Mouse (Mus musculus): Measurements from ENCODE around the gene Ftsj3. TPM values are rescaled to one million over a fixed set of nuclear protein-coding genes. Genes with fewer than 3 reads are reported as not detected.
"Not testable (repeated sequence)": the region's sequence is repeated elsewhere in the genome, so short reads cannot be mapped to it uniquely, and the experiment has no call there.

The Ftsj3 gene
- polyA plus RNA-seq, 1 experiment from 2014 or later, result 60.7 TPM

DNA sequence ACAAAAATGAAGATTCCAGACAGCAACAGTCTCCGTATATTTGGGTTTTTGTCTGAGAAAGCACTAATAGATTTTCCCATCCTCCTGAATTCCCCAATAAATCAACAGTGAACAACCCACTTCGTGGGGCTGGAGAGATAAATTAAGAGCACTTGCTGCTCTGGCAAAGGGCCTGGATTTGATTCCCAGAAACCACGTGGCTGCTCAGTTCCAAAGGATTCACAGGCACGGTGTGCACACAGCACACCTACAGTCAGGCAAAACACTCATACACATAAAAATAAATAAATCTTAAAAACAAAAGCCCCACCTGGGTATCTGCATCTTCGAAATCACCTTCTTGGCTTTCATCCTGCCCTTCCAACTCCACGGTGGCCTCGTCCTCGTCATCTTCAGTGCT lies 43.1 kb downstream of the Ftsj3 start:
- Histone ChIP-seq H3K27ac (ENCODE audit: low read depth) (no peak overlapping the region), H3K27me3 (ENCODE audit: insufficient read depth, low read length) (no peaks in the 10 kb centered on the region), H3K4me1 (ENCODE audit: insufficient read depth) (peaks cover 10% of the 10 kb centered on the region; the same call in 1 of the 2 replicates), H3K4me3 (ENCODE audit: low read depth, low read length) (no peak overlapping the region), H3K4me2 (no peak overlapping the region), H3K36me3 (ENCODE audit: insufficient read depth) (peaks cover 55% of the 10 kb centered on the region), H3K9me3 (ENCODE audit: low read depth, low read length) (no peaks in the 10 kb centered on the region), H3K9ac (no peak overlapping the region)
- ATAC-seq (ENCODE audit: insufficient read depth), result no peak
- DNase-seq, result no peak
- WGBS, result 88% methylated on average over 8 of the region's 8 CpGs
- TF ChIP-seq CTCF (IDR thresholded peaks at IDR 0.05; ENCODE audit: low read depth), result no peak

DNA sequence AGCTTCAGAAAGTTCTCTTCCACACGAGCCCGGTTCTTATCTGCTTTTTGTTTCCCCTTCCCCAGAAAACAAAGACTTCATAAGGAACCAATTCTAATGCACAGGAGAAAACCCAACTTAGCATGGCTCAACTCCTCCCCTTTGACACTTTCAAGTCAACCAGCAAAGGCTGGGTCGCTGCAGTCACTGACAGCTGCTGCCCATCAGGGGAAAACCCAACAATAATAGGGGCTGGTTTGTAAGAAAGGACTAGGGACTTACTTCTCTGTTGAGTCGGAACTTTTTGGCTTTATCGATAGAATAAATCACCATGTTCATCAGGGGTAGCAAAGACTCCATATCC lies 53.8 kb downstream of the Ftsj3 start, which contains the start of gene Strada:
Strada (minus strand) TSS at position 46 of the 343 bp plus-strand sequence.
- Histone ChIP-seq H3K4me3 (ENCODE audit: low read depth, low read length) (no peak within 1 kb of the TSS), H3K27me3 (ENCODE audit: insufficient read depth, low read length) (no peaks in the 10 kb centered on the region), H3K9ac (no peak within 1 kb of the TSS), H3K4me1 (ENCODE audit: insufficient read depth) (no peaks in the 10 kb centered on the region), H3K27ac (ENCODE audit: low read depth) (no peak within 1 kb of the TSS), H3K4me2 (no peak within 1 kb of the TSS), H3K9me3 (ENCODE audit: low read depth, low read length) (no peaks in the 10 kb centered on the region), H3K36me3 (ENCODE audit: insufficient read depth) (peaks cover 90% of the 10 kb centered on the region)
- no peak for TF ChIP-seq CTCF (IDR thresholded peaks at IDR 0.05; ENCODE audit: low read depth)
- DNase-seq, result no peak
- no peak for ATAC-seq (ENCODE audit: insufficient read depth)
- WGBS, result 80% methylated on average over 5 of the region's 5 CpGs

DNA sequence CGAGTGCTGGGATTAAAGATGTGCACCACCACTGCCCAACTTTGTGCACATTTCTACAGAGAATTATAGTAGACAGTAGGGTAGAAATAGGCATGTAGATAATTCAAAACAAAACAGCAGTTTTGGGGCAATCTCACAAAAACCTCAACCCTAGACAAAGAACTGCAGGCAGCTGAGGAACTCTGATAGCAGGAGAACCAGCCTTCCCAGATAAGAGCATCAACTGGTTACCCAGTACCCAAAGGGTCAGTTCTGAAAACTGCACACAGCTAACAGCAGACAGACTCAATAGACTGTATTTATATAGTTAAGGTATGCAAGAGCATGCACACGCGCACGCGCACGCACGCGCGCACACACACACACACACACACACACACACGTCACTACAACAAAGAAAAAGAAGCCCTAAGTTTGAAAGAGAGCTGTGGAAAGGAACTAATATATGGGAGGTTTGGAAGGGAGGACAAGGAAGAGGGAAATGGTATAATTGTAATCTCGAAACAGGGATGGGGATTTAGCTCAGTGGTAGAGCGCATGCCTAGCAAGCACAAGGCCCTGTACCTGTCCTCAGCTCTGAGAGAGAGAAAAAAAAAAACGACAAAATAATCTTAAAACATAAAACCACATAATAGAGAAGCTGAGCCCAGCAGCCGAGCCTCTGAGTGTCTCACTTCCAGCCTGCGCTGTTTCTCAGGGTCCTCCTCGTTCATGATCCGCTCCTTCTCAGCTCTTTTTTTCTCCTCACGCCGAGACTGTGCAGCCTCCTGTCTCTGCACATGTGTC lies 54.3 kb downstream of the Ftsj3 start:
- 94% methylated on average over 19 of the region's 19 CpGs for WGBS
- H3K9me3 ChIP-seq (ENCODE audit: low read depth, low read length), result no peaks in the 10 kb centered on the region
- H3K4me2 ChIP-seq, result no peak overlapping the region
- H3K9ac ChIP-seq, result no peak overlapping the region
- no peaks in the 10 kb centered on the region for H3K27me3 ChIP-seq (ENCODE audit: insufficient read depth, low read length)
- H3K36me3 ChIP-seq (ENCODE audit: insufficient read depth), result peaks cover 90% of the 10 kb centered on the region
- no peaks in the 10 kb centered on the region for H3K4me1 ChIP-seq (ENCODE audit: insufficient read depth)
- no peak for TF ChIP-seq CTCF (IDR thresholded peaks at IDR 0.05; ENCODE audit: low read depth)
- DNase-seq (no peak), ATAC-seq (ENCODE audit: insufficient read depth) (no peak)
- H3K27ac ChIP-seq (ENCODE audit: low read depth), result no peak overlapping the region
- H3K4me3 ChIP-seq (ENCODE audit: low read depth, low read length), result no peak overlapping the region

GRCm38 (mm10) chr11:106200756-106201155 lies 55.1 kb downstream of the Ftsj3 start:
- WGBS, result 69% methylated on average over 6 of the region's 6 CpGs
- peaks cover 85% of the 10 kb centered on the region for H3K36me3 ChIP-seq (ENCODE audit: insufficient read depth)
- DNase-seq (no peak), ATAC-seq (ENCODE audit: insufficient read depth) (no peak)
- no peak overlapping the region for H3K9ac ChIP-seq
- H3K27me3 ChIP-seq (ENCODE audit: insufficient read depth, low read length), result no peaks in the 10 kb centered on the region
- no peak for TF ChIP-seq CTCF (IDR thresholded peaks at IDR 0.05; ENCODE audit: low read depth)
- H3K27ac ChIP-seq (ENCODE audit: low read depth), result no peak overlapping the region
- no peaks in the 10 kb centered on the region for H3K9me3 ChIP-seq (ENCODE audit: low read depth, low read length)
- H3K4me2 ChIP-seq, result no peak overlapping the region
- no peak overlapping the region for H3K4me3 ChIP-seq (ENCODE audit: low read depth, low read length)
- H3K4me1 ChIP-seq (ENCODE audit: insufficient read depth), result no peaks in the 10 kb centered on the region

GRCm38 (mm10) chr11:106199997-106200396 lies 55.9 kb downstream of the Ftsj3 start:
- not testable (repeated sequence) for H3K4me2 ChIP-seq; H3K4me1 ChIP-seq (ENCODE audit: insufficient read depth); H3K27ac ChIP-seq (ENCODE audit: low read depth); H3K9ac ChIP-seq; H3K4me3 ChIP-seq (ENCODE audit: low read depth, low read length); ATAC-seq (ENCODE audit: insufficient read depth); DNase-seq; H3K9me3 ChIP-seq (ENCODE audit: low read depth, low read length); H3K27me3 ChIP-seq (ENCODE audit: insufficient read depth, low read length)
- WGBS, result 94% methylated on average over 7 of the region's 7 CpGs
- H3K36me3 ChIP-seq (ENCODE audit: insufficient read depth), result peaks cover 78% of the 10 kb centered on the region

Other genes starting within 250 kb of the Ftsj3 start
- 0.31 and 0.39 TPM in 2 replicates for gene Kcnh6, start 248.0 kb downstream of the Ftsj3 start, polyA plus RNA-seq (2014; fragmentation: Nextera tagmentation; extraction: Ambion mirVana)
- gene Dcaf7, start 219.2 kb downstream of the Ftsj3 start, polyA plus RNA-seq (2014; fragmentation: Nextera tagmentation; extraction: Ambion mirVana), result 72.5 and 83.8 TPM in 2 replicates
- gene Taco1, start 190.0 kb downstream of the Ftsj3 start, polyA plus RNA-seq (2014; fragmentation: Nextera tagmentation; extraction: Ambion mirVana), result 9.5 TPM in 2 replicates
- gene Map3k3, start 171.5 kb downstream of the Ftsj3 start, polyA plus RNA-seq (2014; fragmentation: Nextera tagmentation; extraction: Ambion mirVana), result 29.1 and 33.4 TPM in 2 replicates
- not detected in 2 replicates for gene Gm10840, start 95.2 kb downstream of the Ftsj3 start, polyA plus RNA-seq (2014; fragmentation: Nextera tagmentation; extraction: Ambion mirVana)
- gene Limd2, start 95.2 kb downstream of the Ftsj3 start, polyA plus RNA-seq (2014; fragmentation: Nextera tagmentation; extraction: Ambion mirVana), result 211 and 229 TPM in 2 replicates
- gene Strada, start 53.9 kb downstream of the Ftsj3 start, polyA plus RNA-seq (2014; fragmentation: Nextera tagmentation; extraction: Ambion mirVana), result 31.7 and 32.6 TPM in 2 replicates
- 66.5 and 69.6 TPM in 2 replicates for gene Ccdc47, start 39.7 kb downstream of the Ftsj3 start, polyA plus RNA-seq (2014; fragmentation: Nextera tagmentation; extraction: Ambion mirVana)
- gene Ddx42, start 39.2 kb downstream of the Ftsj3 start, polyA plus RNA-seq (2014; fragmentation: Nextera tagmentation; extraction: Ambion mirVana), result 75.5 and 82.1 TPM in 2 replicates
- 275 and 288 TPM in 2 replicates for gene Psmc5, start 75 bp upstream of the Ftsj3 start, polyA plus RNA-seq (2014; fragmentation: Nextera tagmentation; extraction: Ambion mirVana)
- 81.2 and 91.0 TPM in 2 replicates for gene Smarcd2, start 16.9 kb upstream of the Ftsj3 start, polyA plus RNA-seq (2014; fragmentation: Nextera tagmentation; extraction: Ambion mirVana)
- 0.18 and 0.39 TPM in 2 replicates for gene Tcam1, start 20.6 kb upstream of the Ftsj3 start, polyA plus RNA-seq (2014; fragmentation: Nextera tagmentation; extraction: Ambion mirVana)
- not detected in 2 replicates for gene Gh, start 45.8 kb upstream of the Ftsj3 start, polyA plus RNA-seq (2014; fragmentation: Nextera tagmentation; extraction: Ambion mirVana)
- gene Cd79b, start 58.7 kb upstream of the Ftsj3 start, polyA plus RNA-seq (2014; fragmentation: Nextera tagmentation; extraction: Ambion mirVana), result 2.5 and 3.4 TPM in 2 replicates
- gene Scn4a, start 97.2 kb upstream of the Ftsj3 start, polyA plus RNA-seq (2014; fragmentation: Nextera tagmentation; extraction: Ambion mirVana), result 0.05 and 0.24 TPM in 2 replicates
- gene Prr29, start 109.4 kb upstream of the Ftsj3 start, polyA plus RNA-seq (2014; fragmentation: Nextera tagmentation; extraction: Ambion mirVana), result 0.16 and 0.39 TPM in 2 replicates
- gene Icam2, start 132.0 kb upstream of the Ftsj3 start, polyA plus RNA-seq (2014; fragmentation: Nextera tagmentation; extraction: Ambion mirVana), result 68.3 and 76.7 TPM in 2 replicates
- 7.5 and 8.6 TPM in 2 replicates for gene Ern1, start 231.8 kb upstream of the Ftsj3 start, polyA plus RNA-seq (2014; fragmentation: Nextera tagmentation; extraction: Ambion mirVana)